Mouse (Mus musculus) B cell, adult 67 days (primary cell): Measurements from ENCODE around the gene Cldn34b2. TPM values are rescaled to one million over a fixed set of nuclear protein-coding genes. Genes with fewer than 3 reads are reported as not detected.

Source experiments
- total RNA-seq, 2 experiments: library from RNA; stranded (reverse); gene quantifications; 4 replicates each; pipeline ENCODE4 v1.2.4; 2023

The Cldn34b2 gene
- not detected for total RNA-seq

GRCm38 (mm10) chrX:155128312-155128711, at the start of gene Cldn34b2:
Gene Cldn34b2 (minus strand): TSS chrX:155128412.

GRCm38 (mm10) chrX:155093566-155093965, 34.6 kb downstream of the Cldn34b2 start, which contains the start of gene Magea2:
Gene Magea2 (minus strand): TSS chrX:155093666.

GRCm38 (mm10) chrX:155089693-155090092, 38.5 kb downstream of the Cldn34b2 start, which contains the start of gene Magea1:
Gene Magea1 (minus strand): TSS chrX:155089793.

Other genes with a start within 250 kb of the Cldn34b2 start
- gene Cldn34b1, start 238.1 kb downstream of the Cldn34b2 start, total RNA-seq = not detected
- not detected for gene Magea6, start 192.4 kb downstream of the Cldn34b2 start, total RNA-seq
- not detected for gene Magea3, start 178.9 kb downstream of the Cldn34b2 start, total RNA-seq
- gene Magea8, start 132.6 kb downstream of the Cldn34b2 start, total RNA-seq = not detected
- not detected for gene Magea5, start 65.3 kb downstream of the Cldn34b2 start, total RNA-seq
- gene Magea1, start 38.6 kb downstream of the Cldn34b2 start, total RNA-seq = not detected
- gene Magea2, start 34.7 kb downstream of the Cldn34b2 start, total RNA-seq = not detected
- gene Sat1, start 88.0 kb upstream of the Cldn34b2 start, total RNA-seq = 100 to 1,000 TPM; 280 to 331 TPM
- gene Acot9, start 134.0 kb upstream of the Cldn34b2 start, total RNA-seq = 10 to 100 TPM; 22.4 to 27.6 TPM
- gene Prdx4, start 212.3 kb upstream of the Cldn34b2 start, total RNA-seq = 10 to 100 TPM; 15.2 to 17.6 TPM